Mouse (Mus musculus) hindbrain, embryonic 16.5 days (tissue): ENCODE measurements at regions not wholly inside any gene's neighbourhood (a gene's known extent, or its start where the extent isn't known, plus 50 kb on each side); places are given as distances from the start of the nearest gene placed in this dataset.

Experiments
- ATAC-seq: fragments of 200-750 bp; cut with Nextera tagmentation; 2 replicates; pipeline ENCODE4 v1.8.0; 2017; ENCODE audit warnings: moderate TSS enrichment, moderate library complexity
- H3K27ac ChIP-seq: fragments of 300-500 bp; sonication (generic); 2 replicates; pipeline ENCODE4 v1.5.1; 2014; ENCODE audit warnings: low read depth, mild to moderate bottlenecking, control low read depth, low read length, moderate library complexity
- H3K27me3 ChIP-seq: fragments of 300-500 bp; sonication (generic); replicated peaks from 2 replicates; pipeline ENCODE4 v1.6.1; 2014; ENCODE audit warnings: low read length; ENCODE audit not compliant: control insufficient read depth, insufficient read depth
- H3K36me3 ChIP-seq: fragments of 300-500 bp; sonication (generic); 2 replicates; pipeline ENCODE4 v1.6.1; 2014; ENCODE audit warnings: mild to moderate bottlenecking, low read length, moderate library complexity, mixed read lengths; ENCODE audit not compliant: control insufficient read depth, insufficient read depth
- H3K4me1 ChIP-seq: fragments of 300-500 bp; sonication (generic); 2 replicates; pipeline ENCODE4 v1.6.1; 2014; ENCODE audit warnings: low read depth, low read length; ENCODE audit not compliant: control insufficient read depth, insufficient read depth
- H3K4me2 ChIP-seq: fragments of 300-500 bp; sonication (generic); 2 replicates; pipeline ENCODE4 v1.6.1; 2014; ENCODE audit warnings: mild to moderate bottlenecking, low read length, control low read depth, moderate library complexity
- H3K4me3 ChIP-seq: fragments of 300-500 bp; sonication (generic); 2 replicates; pipeline ENCODE4 v1.5.1; 2014; ENCODE audit warnings: mild to moderate bottlenecking, low read length, control low read depth, moderate library complexity
- H3K9ac ChIP-seq: fragments of 300-500 bp; sonication (generic); 2 replicates; pipeline ENCODE4 v1.6.1; 2014; ENCODE audit warnings: low read depth, mild to moderate bottlenecking, control low read depth, low read length, moderate library complexity
- H3K9me3 ChIP-seq: fragments of 300-500 bp; sonication (generic); 2 replicates; pipeline ENCODE4 v1.6.1; 2014; ENCODE audit warnings: mild to moderate bottlenecking, low read length, moderate library complexity; ENCODE audit not compliant: control insufficient read depth
- WGBS: fragments of 180-500 bp; shearing (Covaris S2); extraction: QIAGEN DNeasy Blood & Tissue Kit; methylation state at CpG from one replicate; pipeline ENCODE4 v1.1.7; 2014; 5-methylcytosine and 5-hydroxymethylcytosine counted together

- Histone ChIP-seq H3K36me3 (no peaks in the 10 kb centered on the region), H3K9me3 (no peaks in the 10 kb centered on the region), H3K4me2 (no peak overlapping the region), H3K4me1 (no peaks in the 10 kb centered on the region), H3K27ac (no peak overlapping the region), H3K27me3 (no peaks in the 10 kb centered on the region), H3K4me3 (no peak overlapping the region), H3K9ac (no peak overlapping the region)
- ATAC-seq, result peak; percentile 50; the same call in 1 of the 2 replicates
- 73% methylated on average over 2 of the region's 2 CpGs for WGBS
Measured at GRCm38 (mm10) chr2:101021515-101021914, 603.0 kb upstream of the Rag2 start.

- WGBS, result 79% methylated on average over 3 of the region's 3 CpGs
- Histone ChIP-seq H3K4me1 (no peaks in the 10 kb centered on the region), H3K9me3 (no peaks in the 10 kb centered on the region), H3K36me3 (no peaks in the 10 kb centered on the region), H3K27me3 (no peaks in the 10 kb centered on the region), H3K4me2 (no peak overlapping the region), H3K9ac (no peak overlapping the region), H3K4me3 (no peak overlapping the region), H3K27ac (no peak overlapping the region)
- ATAC-seq, result no peak
Measured at GRCm38 (mm10) chr2:101043050-101043449, 581.5 kb upstream of the Rag2 start.

GRCm38 (mm10) chr2:101062939-101063338 lies 561.6 kb upstream of the Rag2 start:
- H3K27me3 ChIP-seq, result no peaks in the 10 kb centered on the region
- H3K4me2 ChIP-seq, result no peak overlapping the region
- no peak overlapping the region for H3K4me3 ChIP-seq
- no peaks in the 10 kb centered on the region for H3K9me3 ChIP-seq
- ATAC-seq, result no peak
- H3K27ac ChIP-seq, result no peak overlapping the region
- whole genome bisulfite sequencing, result 77% methylated on average over 4 of the region's 4 CpGs
- no peaks in the 10 kb centered on the region for H3K4me1 ChIP-seq
- no peak overlapping the region for H3K9ac ChIP-seq
- H3K36me3 ChIP-seq, result no peaks in the 10 kb centered on the region

- H3K27ac ChIP-seq, result no peak overlapping the region
- H3K4me3 ChIP-seq, result no peak overlapping the region
- no peaks in the 10 kb centered on the region for H3K9me3 ChIP-seq
- H3K4me1 ChIP-seq, result no peaks in the 10 kb centered on the region
- no peaks in the 10 kb centered on the region for H3K27me3 ChIP-seq
- no peaks in the 10 kb centered on the region for H3K36me3 ChIP-seq
- H3K9ac ChIP-seq, result no peak overlapping the region
- ATAC-seq, result no peak
- H3K4me2 ChIP-seq, result no peak overlapping the region
Measured at GRCm38 (mm10) chr2:101074990-101075389, 549.5 kb upstream of the Rag2 start.

GRCm38 (mm10) chr2:101080231-101080630 lies 544.3 kb upstream of the Rag2 start:
- H3K9ac ChIP-seq, result no peak overlapping the region
- no peaks in the 10 kb centered on the region for H3K9me3 ChIP-seq
- 63% methylated on average over 1 of the region's 1 CpGs for WGBS
- H3K4me3 ChIP-seq, result no peak overlapping the region
- H3K27me3 ChIP-seq, result no peaks in the 10 kb centered on the region
- H3K4me2 ChIP-seq, result no peak overlapping the region
- no peaks in the 10 kb centered on the region for H3K4me1 ChIP-seq
- H3K27ac ChIP-seq, result no peak overlapping the region
- ATAC-seq, result no peak
- no peaks in the 10 kb centered on the region for H3K36me3 ChIP-seq

- Histone ChIP-seq H3K27ac (no peak overlapping the region), H3K4me3 (no peak overlapping the region)
- ATAC-seq, result no peak
Measured at GRCm38 (mm10) chr2:101083813-101084212, 540.7 kb upstream of the Rag2 start.

GRCm38 (mm10) chr2:101084648-101085047 lies 539.9 kb upstream of the Rag2 start:
- no peaks in the 10 kb centered on the region for H3K36me3 ChIP-seq
- no peak for ATAC-seq
- no peaks in the 10 kb centered on the region for H3K4me1 ChIP-seq
- H3K9ac ChIP-seq, result no peak overlapping the region
- H3K4me3 ChIP-seq, result no peak overlapping the region
- H3K9me3 ChIP-seq, result no peaks in the 10 kb centered on the region
- 86% methylated on average over 1 of the region's 1 CpGs for WGBS
- H3K27ac ChIP-seq, result no peak overlapping the region
- H3K27me3 ChIP-seq, result no peaks in the 10 kb centered on the region
- no peak overlapping the region for H3K4me2 ChIP-seq

More at GRCm38 (mm10) chr2:101083813-101084212, 540.7 kb upstream of the Rag2 start:
- no peaks in the 10 kb centered on the region for H3K4me1 ChIP-seq
- no peak overlapping the region for H3K9ac ChIP-seq
- no peaks in the 10 kb centered on the region for H3K27me3 ChIP-seq
- H3K9me3 ChIP-seq, result no peaks in the 10 kb centered on the region
- no peaks in the 10 kb centered on the region for H3K36me3 ChIP-seq
- no peak overlapping the region for H3K4me2 ChIP-seq

- Histone ChIP-seq H3K27me3 (no peaks in the 10 kb centered on the region), H3K9ac (no peak overlapping the region), H3K4me2 (no peak overlapping the region), H3K9me3 (no peaks in the 10 kb centered on the region), H3K36me3 (no peaks in the 10 kb centered on the region), H3K4me3 (no peak overlapping the region), H3K27ac (no peak overlapping the region), H3K4me1 (no peaks in the 10 kb centered on the region)
- 56% methylated on average over 1 of the region's 1 CpGs for WGBS
- peak; percentile 72 for ATAC-seq
Measured at GRCm38 (mm10) chr2:101107183-101107872, 517.2 kb upstream of the Rag2 start.

GRCm38 (mm10) chr2:101136867-101137266 lies 487.7 kb upstream of the Rag2 start:
- Histone ChIP-seq H3K9me3 (no peaks in the 10 kb centered on the region), H3K4me3 (no peak overlapping the region), H3K36me3 (no peaks in the 10 kb centered on the region), H3K4me2 (no peak overlapping the region), H3K27ac (no peak overlapping the region), H3K9ac (no peak overlapping the region), H3K27me3 (no peaks in the 10 kb centered on the region), H3K4me1 (no peaks in the 10 kb centered on the region)
- 15% methylated on average over 1 of the region's 1 CpGs for WGBS
- no peak for ATAC-seq

- no peak overlapping the region for H3K4me2 ChIP-seq
- H3K4me3 ChIP-seq, result no peak overlapping the region
- peak; percentile 61; the same call in 1 of the 2 replicates for ATAC-seq
- H3K27me3 ChIP-seq, result no peaks in the 10 kb centered on the region
- H3K36me3 ChIP-seq, result no peaks in the 10 kb centered on the region
- no peaks in the 10 kb centered on the region for H3K4me1 ChIP-seq
- WGBS, result 87% methylated on average over 1 of the region's 1 CpGs
- H3K27ac ChIP-seq, result no peak overlapping the region
- no peaks in the 10 kb centered on the region for H3K9me3 ChIP-seq
- no peak overlapping the region for H3K9ac ChIP-seq
Measured at GRCm38 (mm10) chr2:101139931-101140330, 484.6 kb upstream of the Rag2 start.
